Mouse (Mus musculus): ENCODE results near the gene Klhdc8a. TPM values are rescaled to one million over a fixed set of nuclear protein-coding genes. Genes with fewer than 3 reads are reported as not detected.
"Not testable (repeated sequence)": the region's sequence is repeated elsewhere in the genome, so short reads cannot be mapped to it uniquely, and the experiment has no call there.

Gene Klhdc8a
- polyA plus RNA-seq, 1 experiment from 2014 or later = 1.4 TPM

- Histone ChIP-seq H3K4me1 (ENCODE audit: control insufficient read depth, insufficient read depth, low read length) (peaks cover 19% of the 10 kb centered on the region), H3K9ac (ENCODE audit: low read depth, low read length) (no peak overlapping the region), H3K9me3 (ENCODE audit: control insufficient read depth, low read length) (no peaks in the 10 kb centered on the region), H3K27me3 (ENCODE audit: control insufficient read depth, insufficient read depth, low read length) (no peaks in the 10 kb centered on the region), H3K36me3 (ENCODE audit: control insufficient read depth, insufficient read depth, low read length) (no peaks in the 10 kb centered on the region), H3K4me2 (replicated peaks; ENCODE audit: low read depth, low read length) (no peak overlapping the region), H3K27ac (ENCODE audit: low read depth, low read length) (peak overlapping the region; percentile 44; the same call in 1 of the 2 replicates), H3K4me3 (ENCODE audit: low read length) (no peak overlapping the region)
- no peak for ATAC-seq (ENCODE audit: low FRiP score, low TSS enrichment)
- WGBS = 53% methylated on average over 2 of the region's 2 CpGs
Measured at GRCm38 (mm10) chr1:132267959-132268358, 30.5 kb upstream of the Klhdc8a start.

- H3K36me3 ChIP-seq (ENCODE audit: control insufficient read depth, insufficient read depth, low read length) = no peaks in the 10 kb centered on the region
- no peak overlapping the region for H3K9ac ChIP-seq (ENCODE audit: low read depth, low read length)
- H3K4me3 ChIP-seq (ENCODE audit: low read length) = no peak overlapping the region
- ATAC-seq (ENCODE audit: low FRiP score, low TSS enrichment) = no peak
- no peak overlapping the region for H3K27ac ChIP-seq (ENCODE audit: low read depth, low read length)
- H3K27me3 ChIP-seq (ENCODE audit: control insufficient read depth, insufficient read depth, low read length) = no peaks in the 10 kb centered on the region
- 65% methylated on average over 7 of the region's 7 CpGs for WGBS
- no peaks in the 10 kb centered on the region for H3K9me3 ChIP-seq (ENCODE audit: control insufficient read depth, low read length)
- no peak overlapping the region for H3K4me2 ChIP-seq (replicated peaks; ENCODE audit: low read depth, low read length)
- peaks cover 19% of the 10 kb centered on the region for H3K4me1 ChIP-seq (ENCODE audit: control insufficient read depth, insufficient read depth, low read length)
Measured at GRCm38 (mm10) chr1:132268418-132269060, 29.9 kb upstream of the Klhdc8a start.

GRCm38 (mm10) chr1:132271237-132271636 lies 27.2 kb upstream of the Klhdc8a start:
- H3K27me3 ChIP-seq (ENCODE audit: control insufficient read depth, insufficient read depth, low read length) = no peaks in the 10 kb centered on the region
- no peaks in the 10 kb centered on the region for H3K9me3 ChIP-seq (ENCODE audit: control insufficient read depth, low read length)
- H3K27ac ChIP-seq (ENCODE audit: low read depth, low read length) = no peak overlapping the region
- H3K4me2 ChIP-seq (replicated peaks; ENCODE audit: low read depth, low read length) = no peak overlapping the region
- H3K9ac ChIP-seq (ENCODE audit: low read depth, low read length) = no peak overlapping the region
- ATAC-seq (ENCODE audit: low FRiP score, low TSS enrichment) = no peak
- H3K4me1 ChIP-seq (ENCODE audit: control insufficient read depth, insufficient read depth, low read length) = peaks cover 14% of the 10 kb centered on the region
- H3K4me3 ChIP-seq (ENCODE audit: low read length) = no peak overlapping the region
- 90% methylated on average over 3 of the region's 3 CpGs for WGBS
- H3K36me3 ChIP-seq (ENCODE audit: control insufficient read depth, insufficient read depth, low read length) = no peaks in the 10 kb centered on the region

GRCm38 (mm10) chr1:132276694-132277093 lies 21.7 kb upstream of the Klhdc8a start:
- H3K9ac ChIP-seq (ENCODE audit: low read depth, low read length) = no peak overlapping the region
- H3K9me3 ChIP-seq (ENCODE audit: control insufficient read depth, low read length) = no peaks in the 10 kb centered on the region
- H3K36me3 ChIP-seq (ENCODE audit: control insufficient read depth, insufficient read depth, low read length) = no peaks in the 10 kb centered on the region
- ATAC-seq (ENCODE audit: low FRiP score, low TSS enrichment) = no peak
- 74% methylated on average over 3 of the region's 3 CpGs for WGBS
- H3K4me2 ChIP-seq (replicated peaks; ENCODE audit: low read depth, low read length) = no peak overlapping the region
- H3K4me1 ChIP-seq (ENCODE audit: control insufficient read depth, insufficient read depth, low read length) = no peaks in the 10 kb centered on the region
- no peaks in the 10 kb centered on the region for H3K27me3 ChIP-seq (ENCODE audit: control insufficient read depth, insufficient read depth, low read length)
- no peak overlapping the region for H3K27ac ChIP-seq (ENCODE audit: low read depth, low read length)
- H3K4me3 ChIP-seq (ENCODE audit: low read length) = no peak overlapping the region

- Histone ChIP-seq H3K4me3 (ENCODE audit: low read length) (no peak overlapping the region), H3K9me3 (ENCODE audit: control insufficient read depth, low read length) (no peaks in the 10 kb centered on the region), H3K27ac (ENCODE audit: low read depth, low read length) (no peak overlapping the region), H3K4me2 (replicated peaks; ENCODE audit: low read depth, low read length) (no peak overlapping the region), H3K36me3 (ENCODE audit: control insufficient read depth, insufficient read depth, low read length) (no peaks in the 10 kb centered on the region), H3K27me3 (ENCODE audit: control insufficient read depth, insufficient read depth, low read length) (no peaks in the 10 kb centered on the region), H3K4me1 (ENCODE audit: control insufficient read depth, insufficient read depth, low read length) (no peaks in the 10 kb centered on the region), H3K9ac (ENCODE audit: low read depth, low read length) (no peak overlapping the region)
- WGBS = 58% methylated on average over 6 of the region's 6 CpGs
- ATAC-seq (ENCODE audit: low FRiP score, low TSS enrichment) = no peak
Measured at GRCm38 (mm10) chr1:132277124-132277523, 21.3 kb upstream of the Klhdc8a start.

- not testable (repeated sequence) for H3K4me2 ChIP-seq (replicated peaks; ENCODE audit: low read depth, low read length); H3K4me3 ChIP-seq (ENCODE audit: low read length); H3K27ac ChIP-seq (ENCODE audit: low read depth, low read length); H3K27me3 ChIP-seq (ENCODE audit: control insufficient read depth, insufficient read depth, low read length); H3K9me3 ChIP-seq (ENCODE audit: control insufficient read depth, low read length); ATAC-seq (ENCODE audit: low FRiP score, low TSS enrichment); H3K36me3 ChIP-seq (ENCODE audit: control insufficient read depth, insufficient read depth, low read length); H3K4me1 ChIP-seq (ENCODE audit: control insufficient read depth, insufficient read depth, low read length); H3K9ac ChIP-seq (ENCODE audit: low read depth, low read length)
- WGBS = 62% methylated on average over 6 of the region's 6 CpGs
Measured at GRCm38 (mm10) chr1:132280636-132281035, 17.8 kb upstream of the Klhdc8a start.

- Histone ChIP-seq H3K9me3 (ENCODE audit: control insufficient read depth, low read length) (no peaks in the 10 kb centered on the region), H3K36me3 (ENCODE audit: control insufficient read depth, insufficient read depth, low read length) (no peaks in the 10 kb centered on the region), H3K27ac (ENCODE audit: low read depth, low read length) (no peak overlapping the region), H3K9ac (ENCODE audit: low read depth, low read length) (no peak overlapping the region), H3K4me2 (replicated peaks; ENCODE audit: low read depth, low read length) (no peak overlapping the region; the same call in 1 of the 2 replicates), H3K4me1 (ENCODE audit: control insufficient read depth, insufficient read depth, low read length) (no peaks in the 10 kb centered on the region), H3K27me3 (ENCODE audit: control insufficient read depth, insufficient read depth, low read length) (no peaks in the 10 kb centered on the region), H3K4me3 (ENCODE audit: low read length) (no peak overlapping the region)
- no peak for ATAC-seq (ENCODE audit: low FRiP score, low TSS enrichment)
- WGBS = 10% methylated on average over 8 of the region's 8 CpGs
Measured at GRCm38 (mm10) chr1:132281523-132282176, 16.8 kb upstream of the Klhdc8a start.

GRCm38 (mm10) chr1:132282177-132282536 lies 16.3 kb upstream of the Klhdc8a start:
- no peaks in the 10 kb centered on the region for H3K36me3 ChIP-seq (ENCODE audit: control insufficient read depth, insufficient read depth, low read length)
- no peak overlapping the region for H3K27ac ChIP-seq (ENCODE audit: low read depth, low read length)
- H3K4me3 ChIP-seq (ENCODE audit: low read length) = no peak overlapping the region
- 95% methylated on average over 2 of the region's 2 CpGs for WGBS
- H3K9me3 ChIP-seq (ENCODE audit: control insufficient read depth, low read length) = no peaks in the 10 kb centered on the region
- no peak for ATAC-seq (ENCODE audit: low FRiP score, low TSS enrichment)
- H3K4me1 ChIP-seq (ENCODE audit: control insufficient read depth, insufficient read depth, low read length) = no peaks in the 10 kb centered on the region
- no peak overlapping the region for H3K9ac ChIP-seq (ENCODE audit: low read depth, low read length)
- H3K4me2 ChIP-seq (replicated peaks; ENCODE audit: low read depth, low read length) = no peak overlapping the region
- no peaks in the 10 kb centered on the region for H3K27me3 ChIP-seq (ENCODE audit: control insufficient read depth, insufficient read depth, low read length)

GRCm38 (mm10) chr1:132283018-132283417 lies 15.4 kb upstream of the Klhdc8a start:
- no peak for ATAC-seq (ENCODE audit: low FRiP score, low TSS enrichment)
- Histone ChIP-seq H3K4me1 (ENCODE audit: control insufficient read depth, insufficient read depth, low read length) (peaks cover 6% of the 10 kb centered on the region; the same call in 1 of the 2 replicates), H3K9ac (ENCODE audit: low read depth, low read length) (no peak overlapping the region), H3K27ac (ENCODE audit: low read depth, low read length) (no peak overlapping the region), H3K4me2 (replicated peaks; ENCODE audit: low read depth, low read length) (no peak overlapping the region), H3K27me3 (ENCODE audit: control insufficient read depth, insufficient read depth, low read length) (no peaks in the 10 kb centered on the region), H3K36me3 (ENCODE audit: control insufficient read depth, insufficient read depth, low read length) (no peaks in the 10 kb centered on the region), H3K9me3 (ENCODE audit: control insufficient read depth, low read length) (no peaks in the 10 kb centered on the region), H3K4me3 (ENCODE audit: low read length) (no peak overlapping the region)
- WGBS = 77% methylated on average over 13 of the region's 13 CpGs
